Mouse (Mus musculus) C2C12 (cell line): ENCODE measurements at regions not wholly inside any gene's neighbourhood (a gene's known extent, or its start where the extent isn't known, plus 50 kb on each side); places are given as distances from the start of the nearest gene placed in this dataset.
"Not testable (repeated sequence)": the region's sequence is repeated elsewhere in the genome, so short reads cannot be mapped to it uniquely, and the experiment has no call there.

Experiments
- H3K27me3 ChIP-seq: one replicate; pipeline ENCODE4 v1.6.1; 2011; ENCODE audit not compliant: control insufficient read depth, insufficient read depth, insufficient read length
- H3K36me3 ChIP-seq: one replicate; pipeline ENCODE4 v1.6.1; 2011; ENCODE audit not compliant: control insufficient read depth, insufficient read depth
- H3K4me3 ChIP-seq: one replicate; pipeline ENCODE4 v1.5.1; 2011; ENCODE audit warnings: mild to moderate bottlenecking, control low read depth; ENCODE audit not compliant: poor library complexity, insufficient read depth, severe bottlenecking
- H3K79me2 ChIP-seq: one replicate; pipeline ENCODE4 v1.6.1; 2011; ENCODE audit not compliant: control insufficient read depth, insufficient read depth
- H3K79me3 ChIP-seq: one replicate; pipeline ENCODE4 v1.6.1; 2011; ENCODE audit warnings: low read depth, control low read depth
- H3ac ChIP-seq: one replicate; pipeline ENCODE3; 2011; ENCODE audit warnings: low read depth; ENCODE audit not compliant: control insufficient read depth, insufficient read length
- CEBPB ChIP-seq: IDR thresholded peaks from one replicate; pipeline ENCODE4 v1.6.1; 2011; ENCODE audit warnings: low read depth, mild to moderate bottlenecking, control low read depth, moderate library complexity
- CTCF ChIP-seq: IDR thresholded peaks from one replicate; pipeline ENCODE4 v1.5.1; 2011; ENCODE audit not compliant: control insufficient read depth, insufficient read depth, insufficient read length
- FOSL1 ChIP-seq: IDR thresholded peaks from one replicate; pipeline ENCODE4 v1.8.0; 2011; ENCODE audit warnings: mild to moderate bottlenecking, low read length; ENCODE audit not compliant: poor library complexity, insufficient read depth, severe bottlenecking
- MAX ChIP-seq: IDR thresholded peaks from one replicate; pipeline ENCODE4 v1.6.1; 2011; ENCODE audit warnings: mild to moderate bottlenecking, control low read depth
- MYOD1 ChIP-seq: IDR thresholded peaks from one replicate; pipeline ENCODE4 v1.6.1; 2011; ENCODE audit warnings: low read depth; ENCODE audit not compliant: control insufficient read depth, insufficient read length
- MYOG ChIP-seq: IDR thresholded peaks from one replicate; pipeline ENCODE4 v1.6.1; 2011; ENCODE audit not compliant: control insufficient read depth, insufficient read length; ENCODE audit errors: extremely low read depth
- USF1 ChIP-seq: IDR thresholded peaks from one replicate; pipeline ENCODE4 v1.6.1; 2011; ENCODE audit warnings: low read depth, mild to moderate bottlenecking, control low read depth, moderate library complexity

- H3K27me3 ChIP-seq, result no peaks in the 10 kb centered on the region
- H3K79me3 ChIP-seq, result no peaks in the 10 kb centered on the region
- H3K4me3 ChIP-seq, result no peak overlapping the region
- no peaks in the 10 kb centered on the region for H3K36me3 ChIP-seq
- H3K79me2 ChIP-seq, result no peaks in the 10 kb centered on the region
- no peak overlapping the region for H3ac ChIP-seq
- no peak for TF ChIP-seq USF1
- TF ChIP-seq MYOD1, result no peak
- no peak for TF ChIP-seq MYOG
- TF ChIP-seq FOSL1, result no peak
- TF ChIP-seq MAX, result no peak
- no peak for TF ChIP-seq CTCF
- TF ChIP-seq CEBPB, result no peak
Observed at GRCm38 (mm10) chr17:61301984-61302383, 1579.1 kb downstream of the Efna5 start.

- TF ChIP-seq MYOD1, result no peak
- TF ChIP-seq FOSL1, result no peak
- no peak for TF ChIP-seq CEBPB
- no peak for TF ChIP-seq MYOG
- TF ChIP-seq MAX, result no peak
- TF ChIP-seq USF1, result no peak
- no peak for TF ChIP-seq CTCF
- Histone ChIP-seq H3K36me3 (no peaks in the 10 kb centered on the region), H3K79me3 (no peaks in the 10 kb centered on the region), H3K4me3 (no peak overlapping the region), H3K27me3 (no peaks in the 10 kb centered on the region), H3K79me2 (no peaks in the 10 kb centered on the region), H3ac (no peak overlapping the region)
Observed at GRCm38 (mm10) chr17:61301171-61301570, 1579.9 kb downstream of the Efna5 start.

GRCm38 (mm10) chr17:61291129-61291528 lies 1590.0 kb downstream of the Efna5 start:
- H3K79me2 ChIP-seq, result no peaks in the 10 kb centered on the region
- H3K4me3 ChIP-seq, result no peak overlapping the region
- TF ChIP-seq CEBPB (no peak), MYOD1 (no peak), MAX (no peak), CTCF (no peak), USF1 (no peak), FOSL1 (no peak), MYOG (no peak)
- no peaks in the 10 kb centered on the region for H3K27me3 ChIP-seq
- H3ac ChIP-seq, result no peak overlapping the region
- H3K36me3 ChIP-seq, result no peaks in the 10 kb centered on the region
- no peaks in the 10 kb centered on the region for H3K79me3 ChIP-seq

GRCm38 (mm10) chr17:61288590-61288989 lies 1592.5 kb downstream of the Efna5 start:
- H3ac ChIP-seq, result no peak overlapping the region
- H3K27me3 ChIP-seq, result no peaks in the 10 kb centered on the region
- H3K36me3 ChIP-seq, result no peaks in the 10 kb centered on the region
- H3K79me3 ChIP-seq, result no peaks in the 10 kb centered on the region
- no peak overlapping the region for H3K4me3 ChIP-seq
- TF ChIP-seq USF1, result no peak
- no peak for TF ChIP-seq MAX
- no peak for TF ChIP-seq MYOG
- no peak for TF ChIP-seq CEBPB
- no peak for TF ChIP-seq CTCF
- TF ChIP-seq MYOD1, result no peak
- no peak for TF ChIP-seq FOSL1
- H3K79me2 ChIP-seq, result no peaks in the 10 kb centered on the region

- no peaks in the 10 kb centered on the region for H3K79me3 ChIP-seq
- H3K79me2 ChIP-seq, result no peaks in the 10 kb centered on the region
- H3K4me3 ChIP-seq, result no peak overlapping the region
- no peaks in the 10 kb centered on the region for H3K36me3 ChIP-seq
- TF ChIP-seq CTCF, result no peak
- TF ChIP-seq FOSL1, result no peak
- TF ChIP-seq CEBPB, result no peak
- TF ChIP-seq USF1, result no peak
- TF ChIP-seq MAX, result no peak
- TF ChIP-seq MYOG, result no peak
- no peak for TF ChIP-seq MYOD1
- no peaks in the 10 kb centered on the region for H3K27me3 ChIP-seq
- no peak overlapping the region for H3ac ChIP-seq
Observed at GRCm38 (mm10) chr17:61273631-61274030, 1607.5 kb downstream of the Efna5 start.

- not testable (repeated sequence) for H3ac ChIP-seq, H3K79me3 ChIP-seq, H3K79me2 ChIP-seq, H3K36me3 ChIP-seq, H3K4me3 ChIP-seq, H3K27me3 ChIP-seq
Observed at GRCm38 (mm10) chr17:61256526-61256925, 1624.6 kb downstream of the Efna5 start.
